Mouse (Mus musculus): Measurements from ENCODE around the gene Pik3ap1.

- no peak for TF ChIP-seq EP300 (IDR thresholded peaks at IDR 0.05; ENCODE audit: low read length)
- TF ChIP-seq ELF1 (IDR thresholded peaks at IDR 0.05; ENCODE audit: low read depth, low read length): no peak
- TF ChIP-seq POLR2A (IDR thresholded peaks at IDR 0.05; ENCODE audit: low read depth, low read length): 0 out of 2 replicates have a peak, but pooled peaks have one; percentile 31
- no peak for TF ChIP-seq CTCF (conservative IDR thresholded peaks at IDR 0.05 in 1 of 2, IDR thresholded peaks at IDR 0.05 in 1 of 2; ENCODE audit: low read depth in 2 of 2, low read length in 2 of 2)
- TF ChIP-seq POLR2AphosphoS2 (IDR thresholded peaks at IDR 0.05; ENCODE audit: low read depth, low read length): no peak
- TF ChIP-seq SIN3A (IDR thresholded peaks at IDR 0.05; ENCODE audit: low read length): no peak; the same call in 1 of the 2 replicates
- TF ChIP-seq SMC3 (IDR thresholded peaks at IDR 0.05; ENCODE audit: low read depth, low read length): no peak; the same call in 1 of the 2 replicates
- TF ChIP-seq BHLHE40 (IDR thresholded peaks at IDR 0.05; ENCODE audit: low read depth, low read length): no peak
- no peak for TF ChIP-seq HCFC1 (IDR thresholded peaks at IDR 0.05; ENCODE audit: low read depth, low read length)
Measured at GRCm38 (mm10) chr19:41369557-41370460, 15.1 kb downstream of the Pik3ap1 start.

All from CH12.LX (cell line).